Mouse (Mus musculus) heart, embryonic 16.5 days (tissue): ENCODE data around the gene Spag7. TPM values are rescaled to one million over a fixed set of nuclear protein-coding genes. Genes with fewer than 3 reads are reported as not detected.

Source experiments
- ATAC-seq: fragments of 200-750 bp; cut with Nextera tagmentation; replicated peaks from 2 replicates; pipeline ENCODE4 v1.8.0; 2017; ENCODE audit warnings: moderate number of reproducible peaks; ENCODE audit not compliant: insufficient read depth, low FRiP score; ENCODE audit errors: extremely low read depth
- H3K27ac ChIP-seq: fragments of 300-500 bp; sonication (generic); 2 replicates; pipeline ENCODE4 v1.5.1; 2014; ENCODE audit warnings: mild to moderate bottlenecking, low read length, control low read depth, moderate library complexity
- H3K27me3 ChIP-seq: fragments of 300-500 bp; sonication (generic); 2 replicates; pipeline ENCODE4 v1.6.1; 2014; ENCODE audit warnings: low read length, mixed read lengths; ENCODE audit not compliant: control insufficient read depth, insufficient read depth
- H3K36me3 ChIP-seq: fragments of 300-500 bp; sonication (generic); 2 replicates; pipeline ENCODE4 v1.6.1; 2014; ENCODE audit not compliant: control insufficient read depth, insufficient read depth
- H3K4me1 ChIP-seq: fragments of 300-500 bp; sonication (generic); 2 replicates; pipeline ENCODE4 v1.6.1; 2014; ENCODE audit warnings: low read length, mixed read lengths; ENCODE audit not compliant: control insufficient read depth, insufficient read depth
- H3K4me2 ChIP-seq: fragments of 300-500 bp; sonication (generic); 2 replicates; pipeline ENCODE4 v1.6.1; 2014; ENCODE audit warnings: low read depth, mild to moderate bottlenecking, control low read depth, low read length
- H3K4me3 ChIP-seq: fragments of 300-500 bp; sonication (generic); 2 replicates; pipeline ENCODE4 v1.5.1; 2014; ENCODE audit warnings: mild to moderate bottlenecking, control low read depth, low read length
- H3K9ac ChIP-seq: fragments of 300-500 bp; sonication (generic); 2 replicates; pipeline ENCODE4 v1.6.1; 2014; ENCODE audit warnings: low read length, control low read depth
- H3K9me3 ChIP-seq: fragments of 300-500 bp; sonication (generic); replicated peaks from 2 replicates; pipeline ENCODE4 v1.6.1; 2016; ENCODE audit warnings: low read length; ENCODE audit not compliant: control insufficient read depth
- WGBS: fragments of 180-500 bp; shearing (Covaris S2); extraction: QIAGEN DNeasy Blood & Tissue Kit; methylation state at CpG from one replicate; pipeline ENCODE4 v1.1.7; 2014; 5-methylcytosine and 5-hydroxymethylcytosine counted together
- microRNA-seq: library from miRNA; unstranded; fragments of <30 nt; microRNA quantifications from one replicate; pipeline ENCODE4, GENCODE M21; 2017
- polyA plus RNA-seq: library from polyadenylated mRNA; unstranded; fragments of >200 nt; fragmentation: Nextera tagmentation; extraction: Ambion mirVana; gene quantifications from 2 replicates; pipeline ENCODE4 v1.2.1, GENCODE M21; 2015

The Spag7 gene
- polyA plus RNA-seq, 1 experiment from 2014 or later = 186 TPM

GRCm38 (mm10) chr11:70615516-70616093 lies 53.6 kb downstream of the Spag7 start, which contains the start of gene 4930544D05Rik:
4930544D05Rik (plus strand) TSS chr11:70615848.
- H3K4me2 ChIP-seq = peak within 1 kb of the TSS; percentile 84
- peak within 1 kb of the TSS; percentile 65 for H3K9ac ChIP-seq
- H3K4me1 ChIP-seq = peaks cover 10% of the 10 kb centered on the region
- WGBS = 9% methylated on average over 21 of the region's 21 CpGs
- H3K9me3 ChIP-seq = no peaks in the 10 kb centered on the region
- H3K27me3 ChIP-seq = peaks cover 5% of the 10 kb centered on the region; the same call in 1 of the 2 replicates
- 0 out of 2 replicates have a peak, but pooled peaks have one; percentile 2 for ATAC-seq
- peak within 1 kb of the TSS; percentile 63 for H3K27ac ChIP-seq
- H3K36me3 ChIP-seq = peaks cover 20% of the 10 kb centered on the region
- H3K4me3 ChIP-seq = peak within 1 kb of the TSS; percentile 49

- Histone ChIP-seq H3K36me3 (peaks cover 23% of the 10 kb centered on the region), H3K4me1 (peaks cover 10% of the 10 kb centered on the region), H3K4me2 (peak overlapping the region; percentile 84), H3K9ac (peak overlapping the region; percentile 65), H3K27ac (peak overlapping the region; percentile 63), H3K9me3 (no peaks in the 10 kb centered on the region), H3K27me3 (peaks cover 5% of the 10 kb centered on the region; the same call in 1 of the 2 replicates), H3K4me3 (peak overlapping the region; percentile 49)
- 2% methylated on average over 17 of the region's 17 CpGs for WGBS
- ATAC-seq = peak; percentile 74
Measured at GRCm38 (mm10) chr11:70615074-70615473, 54.1 kb downstream of the Spag7 start.

Small RNAs within 50 kb of the gene (microRNA-seq; reads per million reads assigned to microRNA genes)
- not detected for gene Mir6925

Other genes with a start within 250 kb of the Spag7 start
- 9.5 and 11.7 TPM in 2 replicates for gene Arrb2, start 236.8 kb downstream of the Spag7 start, polyA plus RNA-seq
- 25.2 and 27.8 TPM in 2 replicates for gene Med11, start 217.5 kb downstream of the Spag7 start, polyA plus RNA-seq
- 1.5 and 1.7 TPM in 2 replicates for gene Zmynd15, start 210.0 kb downstream of the Spag7 start, polyA plus RNA-seq
- 10.2 and 10.9 TPM in 2 replicates for gene Cxcl16, start 209.4 kb downstream of the Spag7 start, polyA plus RNA-seq
- gene Tm4sf5, start 164.2 kb downstream of the Spag7 start, polyA plus RNA-seq = 5.2 and 5.6 TPM in 2 replicates
- 0.31 and 1.3 TPM in 2 replicates for gene Vmo1, start 154.8 kb downstream of the Spag7 start, polyA plus RNA-seq
- 0.16 and 0.37 TPM in 2 replicates for gene Gltpd2, start 150.2 kb downstream of the Spag7 start, polyA plus RNA-seq
- gene Psmb6, start 144.0 kb downstream of the Spag7 start, polyA plus RNA-seq = 607 and 623 TPM in 2 replicates
- not detected in 2 replicates for gene Gm40193, start 136.5 kb downstream of the Spag7 start, polyA plus RNA-seq
- 9.1 and 12.0 TPM in 2 replicates for gene Pld2, start 129.4 kb downstream of the Spag7 start, polyA plus RNA-seq
- gene Mink1, start 106.5 kb downstream of the Spag7 start, polyA plus RNA-seq = 9.8 and 10.3 TPM in 2 replicates
- not detected in 2 replicates for gene 4930544D05Rik, start 53.6 kb downstream of the Spag7 start, polyA plus RNA-seq
- not detected in 2 replicates for gene Chrne, start 50.2 kb downstream of the Spag7 start, polyA plus RNA-seq
- 0.34 and 0.38 TPM in 2 replicates for gene Gp1ba, start 30.3 kb downstream of the Spag7 start, polyA plus RNA-seq
- gene Rnf167, start 22.2 kb downstream of the Spag7 start, polyA plus RNA-seq = 80.3 and 80.9 TPM in 2 replicates
- 346 and 351 TPM in 2 replicates for gene Slc25a11, start 21.9 kb downstream of the Spag7 start, polyA plus RNA-seq
- 1,225 and 1,312 TPM in 2 replicates for gene Pfn1, start 14.8 kb downstream of the Spag7 start, polyA plus RNA-seq
- gene Eno3, start 12.2 kb downstream of the Spag7 start, polyA plus RNA-seq = 578 and 593 TPM in 2 replicates
- 15.0 and 15.6 TPM in 2 replicates for gene Camta2, start 18.7 kb upstream of the Spag7 start, polyA plus RNA-seq
- gene Inca1, start 30.7 kb upstream of the Spag7 start, polyA plus RNA-seq = 1.2 and 1.4 TPM in 2 replicates
- 5.1 and 5.2 TPM in 2 replicates for gene Kif1c, start 31.1 kb upstream of the Spag7 start, polyA plus RNA-seq
- 10.0 and 10.5 TPM in 2 replicates for gene Zfp3, start 94.8 kb upstream of the Spag7 start, polyA plus RNA-seq
- 0.32 and 0.70 TPM in 2 replicates for gene Scimp, start 143.2 kb upstream of the Spag7 start, polyA plus RNA-seq
- gene Rabep1, start 175.4 kb upstream of the Spag7 start, polyA plus RNA-seq = 26.8 and 28.7 TPM in 2 replicates